Mouse (Mus musculus) embryonic facial prominence, embryonic 10.5 days (tissue): ENCODE measurements around the gene Tmc4. TPM values are rescaled to one million over a fixed set of nuclear protein-coding genes. Genes with fewer than 3 reads are reported as not detected.

ENCODE experiments used
- DNase-seq: peaks from one replicate; pipeline ENCODE4 v3.0.0-alpha.2; 2017; ENCODE audit warnings: low spot score
- H3K27ac ChIP-seq: fragments of 300-500 bp; sonication (generic); replicated peaks from 2 replicates; pipeline ENCODE4 v1.5.1; 2016; ENCODE audit warnings: mild to moderate bottlenecking
- H3K27me3 ChIP-seq: fragments of 300-500 bp; sonication (generic); replicated peaks from 2 replicates; pipeline ENCODE4 v1.6.1; 2016; ENCODE audit warnings: low read depth, mild to moderate bottlenecking; ENCODE audit not compliant: poor library complexity, severe bottlenecking
- H3K36me3 ChIP-seq: fragments of 300-500 bp; sonication (generic); replicated peaks from 2 replicates; pipeline ENCODE4 v1.6.1; 2016; ENCODE audit warnings: mild to moderate bottlenecking, moderate library complexity
- H3K4me1 ChIP-seq: fragments of 300-500 bp; sonication (generic); 2 replicates; pipeline ENCODE4 v1.6.1; 2016
- H3K4me3 ChIP-seq: fragments of 300-500 bp; sonication (generic); 2 replicates; pipeline ENCODE4 v1.5.1; 2016; ENCODE audit warnings: mild to moderate bottlenecking, moderate library complexity
- H3K9me3 ChIP-seq: fragments of 300-500 bp; sonication (generic); 2 replicates; pipeline ENCODE4 v1.6.1; 2016; ENCODE audit warnings: mild to moderate bottlenecking
- WGBS: fragments of 180-500 bp; shearing (Covaris S2); methylation state at CpG from one replicate; pipeline ENCODE4 v1.1.7; 2016; 5-methylcytosine and 5-hydroxymethylcytosine counted together
- polyA plus RNA-seq: library from polyadenylated mRNA; unstranded; fragments of >200 nt; fragmentation: Nextera tagmentation; extraction: Ambion mirVana; gene quantifications from 2 replicates; pipeline ENCODE4 v1.2.1, GENCODE M21; 2016

Gene Tmc4
- polyA plus RNA-seq, 1 experiment from 2014 or later = 6.8 TPM

DNA sequence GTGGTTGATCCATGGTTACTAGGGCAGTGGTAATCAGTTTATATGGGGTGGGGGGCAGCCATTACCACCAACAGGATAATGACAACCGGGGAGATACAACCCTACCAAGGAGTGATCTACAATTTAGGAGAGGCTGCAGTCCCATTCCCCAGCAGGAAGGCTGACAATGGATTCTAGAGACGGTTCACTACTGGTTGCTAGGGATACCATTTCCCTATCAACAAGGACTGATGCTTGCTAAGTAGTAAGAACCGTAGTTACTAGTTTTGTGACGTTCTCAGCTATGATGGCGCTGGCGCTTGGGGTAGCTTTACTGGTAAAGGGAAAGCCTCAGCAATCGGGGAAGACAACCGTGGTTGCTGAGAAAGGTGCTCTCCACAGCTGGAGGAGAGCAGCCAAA is 7.3 kb upstream of the Tmc4 start:
- Histone ChIP-seq H3K4me1 (no peaks in the 10 kb centered on the region; the same call in 1 of the 2 replicates), H3K27me3 (no peaks in the 10 kb centered on the region), H3K36me3 (peaks cover 74% of the 10 kb centered on the region), H3K9me3 (no peaks in the 10 kb centered on the region), H3K27ac (no peak overlapping the region), H3K4me3 (no peak overlapping the region)
- WGBS = 93% methylated on average over 8 of the region's 8 CpGs
- no peak for DNase-seq

DNA sequence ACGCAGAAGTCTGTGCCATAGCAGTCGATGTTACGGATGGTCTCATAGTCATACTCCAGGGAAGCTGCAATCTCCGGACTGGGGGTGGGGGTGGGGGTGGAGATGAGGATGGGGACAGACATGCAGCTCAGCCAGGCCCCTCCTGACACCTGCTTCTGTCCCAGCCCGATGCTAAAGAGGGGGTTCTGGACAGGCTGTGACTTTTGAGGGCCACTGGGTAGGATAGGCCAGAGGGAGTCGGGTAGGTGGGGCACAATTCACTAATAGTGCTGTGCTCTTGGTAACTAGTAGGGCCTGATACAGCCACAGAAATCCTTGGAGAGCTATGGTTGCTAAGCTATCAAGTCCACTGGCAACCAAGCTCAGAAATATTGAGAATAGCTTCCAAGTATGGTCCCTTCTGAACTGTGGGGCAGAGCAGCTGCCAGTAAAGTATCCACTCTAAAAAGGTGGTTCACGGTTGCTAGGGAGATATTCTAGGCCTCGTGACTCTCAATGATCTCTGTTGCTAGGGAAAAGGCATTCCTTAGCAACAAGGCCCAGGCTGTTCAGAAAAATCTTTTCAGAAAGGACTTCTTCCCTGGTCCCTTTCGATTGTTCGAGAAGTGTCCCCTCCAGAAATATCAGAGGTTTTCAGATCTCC is 6.7 kb upstream of the Tmc4 start:
- peaks cover 76% of the 10 kb centered on the region for H3K36me3 ChIP-seq
- no peak for DNase-seq
- WGBS = 87% methylated on average over 10 of the region's 10 CpGs

DNA sequence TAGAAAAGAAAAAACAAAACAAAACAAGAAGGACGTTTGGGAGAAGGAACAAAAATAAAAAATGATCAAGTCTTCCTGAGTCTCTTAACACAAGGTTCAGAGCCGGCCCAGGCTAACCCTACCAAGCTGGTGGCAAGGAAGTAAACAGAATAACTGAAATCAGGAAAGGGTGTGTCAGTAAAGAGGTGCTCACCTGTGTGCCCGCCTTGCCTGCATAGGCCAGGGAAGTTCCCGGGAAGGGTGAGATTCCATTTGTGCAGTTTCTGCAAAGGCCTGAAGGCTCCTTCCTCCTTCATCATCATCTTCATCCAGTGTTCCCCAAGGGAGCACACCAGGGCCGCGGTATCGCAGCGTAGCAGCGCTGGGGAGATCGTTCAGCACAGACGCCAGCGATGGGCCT is 982 bp downstream of the Tmc4 start:
- WGBS = 90% methylated on average over 12 of the region's 12 CpGs
- Histone ChIP-seq H3K9me3 (no peaks in the 10 kb centered on the region), H3K36me3 (peaks cover 27% of the 10 kb centered on the region), H3K27me3 (no peaks in the 10 kb centered on the region), H3K27ac (no peak overlapping the region), H3K4me1 (no peaks in the 10 kb centered on the region), H3K4me3 (peak overlapping the region; percentile 23; the same call in 1 of the 2 replicates)
- no peak for DNase-seq

More for the DNA sequence above, 6.7 kb upstream of the Tmc4 start:
- Histone ChIP-seq H3K4me1 (no peaks in the 10 kb centered on the region; the same call in 1 of the 2 replicates), H3K27me3 (no peaks in the 10 kb centered on the region), H3K27ac (no peak overlapping the region), H3K4me3 (no peak overlapping the region), H3K9me3 (no peaks in the 10 kb centered on the region)

- peaks cover 19% of the 10 kb centered on the region for H3K36me3 ChIP-seq
- no peaks in the 10 kb centered on the region for H3K9me3 ChIP-seq
- H3K27ac ChIP-seq = no peak overlapping the region
- H3K4me1 ChIP-seq = no peaks in the 10 kb centered on the region
- WGBS = 73% methylated on average over 3 of the region's 3 CpGs
- no peak for DNase-seq
- H3K27me3 ChIP-seq = no peaks in the 10 kb centered on the region
- H3K4me3 ChIP-seq = no peak overlapping the region
Measured at GRCm38 (mm10) chr7:3675228-3675548, 2.2 kb downstream of the Tmc4 start.

DNA sequence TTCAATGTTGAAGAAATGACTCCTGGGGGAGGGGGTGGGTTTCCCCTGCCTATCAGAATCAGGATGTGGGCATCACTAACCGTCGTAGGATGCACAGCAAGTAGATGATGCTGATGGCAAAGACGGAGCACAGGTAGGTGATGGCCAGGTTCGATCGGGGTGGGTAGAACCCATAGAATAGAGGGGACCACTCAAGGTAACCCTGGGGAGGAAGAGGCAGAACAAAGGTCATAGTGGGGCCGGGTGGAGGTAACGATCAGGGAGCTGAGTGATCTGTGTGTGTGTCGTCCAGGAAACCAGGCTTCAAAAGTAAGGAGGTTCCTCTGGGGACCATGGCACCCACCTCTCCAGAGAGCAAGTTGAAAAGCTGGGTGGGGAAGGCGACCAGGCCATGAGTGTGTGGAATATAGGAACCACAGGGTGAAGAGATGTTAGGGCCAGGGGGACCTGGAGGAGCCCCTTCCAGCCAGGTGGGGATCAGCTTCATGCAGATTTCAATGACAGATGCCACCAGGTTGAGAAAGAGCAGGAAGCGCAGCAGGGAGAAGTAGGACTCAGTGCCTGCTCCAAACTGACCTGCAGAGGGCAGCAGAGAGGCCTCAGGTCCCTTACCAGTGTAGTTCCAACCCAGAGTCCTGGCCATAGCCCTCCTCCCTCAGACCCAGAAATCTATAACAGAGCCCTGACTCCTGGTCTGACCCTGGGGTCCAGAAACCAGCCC is 2.7 kb downstream of the Tmc4 start:
- WGBS = 74% methylated on average over 10 of the region's 10 CpGs
- 0 out of 2 replicates have a peak overlapping the region, but pooled peaks have one; percentile 1 for H3K4me3 ChIP-seq
- H3K27me3 ChIP-seq = no peaks in the 10 kb centered on the region
- peaks cover 17% of the 10 kb centered on the region for H3K36me3 ChIP-seq
- no peaks in the 10 kb centered on the region for H3K4me1 ChIP-seq
- peak; percentile 83 for DNase-seq
- H3K9me3 ChIP-seq = no peaks in the 10 kb centered on the region
- H3K27ac ChIP-seq = no peak overlapping the region

DNA sequence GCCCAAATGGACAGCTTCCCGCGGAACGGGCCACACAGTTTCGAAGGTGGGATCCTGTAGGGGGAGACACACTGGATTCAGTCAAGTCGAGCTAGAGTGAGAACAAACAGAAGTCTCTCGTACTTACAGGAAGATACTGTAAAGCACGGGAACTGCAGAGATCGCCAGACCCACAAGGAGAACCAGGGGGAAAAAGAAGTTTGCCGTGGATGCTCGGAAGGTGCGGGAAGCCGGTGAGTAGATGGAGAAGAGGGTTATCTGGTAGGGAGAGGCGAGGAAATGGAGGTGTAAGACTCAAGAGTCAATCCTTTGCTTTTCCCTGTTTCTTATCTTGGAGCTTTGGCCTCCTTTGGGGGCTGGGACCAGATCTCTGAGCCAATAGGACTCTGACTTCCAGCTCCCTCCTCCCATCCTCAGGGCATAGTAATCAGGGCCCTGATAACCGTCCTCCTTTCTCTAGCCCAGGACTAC is 10.4 kb downstream of the Tmc4 start:
- no peaks in the 10 kb centered on the region for H3K9me3 ChIP-seq
- H3K36me3 ChIP-seq = peaks cover 18% of the 10 kb centered on the region
- WGBS = 15% methylated on average over 14 of the region's 14 CpGs
- no peaks in the 10 kb centered on the region for H3K27me3 ChIP-seq
- peak overlapping the region; percentile 37 for H3K4me3 ChIP-seq
- DNase-seq = peak; percentile 32
- peaks cover 36% of the 10 kb centered on the region for H3K4me1 ChIP-seq
- H3K27ac ChIP-seq = peak overlapping the region; percentile 62; the same call in 1 of the 2 replicates

DNA sequence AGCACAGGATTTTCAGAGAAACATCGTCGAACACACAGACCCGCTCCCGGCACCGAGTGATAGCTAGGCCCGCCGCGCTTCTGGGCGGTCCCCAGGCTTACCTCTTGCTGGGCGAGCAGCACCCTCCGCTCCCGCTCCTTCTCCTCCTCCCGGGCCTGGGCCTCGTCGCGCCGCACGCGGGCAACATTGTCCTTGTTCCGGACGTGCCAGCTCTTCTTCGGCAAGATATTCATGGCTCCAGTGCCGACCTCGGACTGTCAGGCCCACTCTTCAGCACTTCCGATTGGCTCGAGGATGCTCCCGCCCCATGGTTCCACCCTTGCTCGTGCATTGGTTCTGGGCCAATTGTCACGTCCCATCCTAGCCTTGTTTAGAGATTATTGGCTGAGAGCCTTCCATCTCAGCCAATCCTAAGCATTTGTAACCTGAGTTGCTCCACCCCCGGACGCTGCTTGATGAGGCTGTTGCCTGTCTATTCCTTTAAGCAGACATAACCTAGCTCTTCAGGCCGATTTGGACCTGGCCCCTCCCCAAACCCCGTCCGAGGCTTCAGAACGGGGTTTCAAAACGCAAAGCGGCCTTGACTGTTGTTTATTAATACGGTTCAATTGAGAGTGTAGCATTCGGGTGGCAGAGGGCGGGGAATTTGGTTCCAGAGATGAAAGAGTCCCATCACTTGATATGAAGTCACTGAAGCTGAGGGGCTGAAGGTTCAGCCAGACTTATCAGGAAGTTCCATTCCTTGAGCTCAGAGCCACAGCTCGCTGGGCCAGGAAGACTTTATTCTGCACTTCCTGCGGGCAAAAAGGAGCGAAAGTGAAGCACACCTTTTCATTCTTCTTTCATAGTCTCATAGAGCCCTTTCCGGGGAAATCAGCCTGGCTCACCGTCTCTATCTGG is 11.9 kb downstream of the Tmc4 start, which contains the start of gene Leng1:
Gene Leng1, minus strand, starts transcription at position 626 of the 900 bp plus-strand sequence.
- Histone ChIP-seq H3K4me3 (peak within 1 kb of the TSS; percentile 83), H3K27ac (peak within 1 kb of the TSS; percentile 88), H3K9me3 (no peaks in the 10 kb centered on the region), H3K4me1 (peaks cover 36% of the 10 kb centered on the region), H3K36me3 (peaks cover 33% of the 10 kb centered on the region), H3K27me3 (no peaks in the 10 kb centered on the region)
- peak; percentile 93 for DNase-seq
- 5% methylated on average over 45 of the region's 45 CpGs for WGBS

- no peaks in the 10 kb centered on the region for H3K27me3 ChIP-seq
- 38% methylated on average over 15 of the region's 15 CpGs for WGBS
- peak overlapping the region; percentile 88 for H3K27ac ChIP-seq
- peaks cover 41% of the 10 kb centered on the region for H3K36me3 ChIP-seq
- H3K4me3 ChIP-seq = peak overlapping the region; percentile 83
- no peaks in the 10 kb centered on the region for H3K9me3 ChIP-seq
- H3K4me1 ChIP-seq = peaks cover 36% of the 10 kb centered on the region
- peak; percentile 44 for DNase-seq
Measured at GRCm38 (mm10) chr7:3664524-3665214, 12.7 kb downstream of the Tmc4 start.

GRCm38 (mm10) chr7:3658578-3658977 is 18.8 kb downstream of the Tmc4 start:
- 94% methylated on average over 14 of the region's 14 CpGs for WGBS
- no peak for DNase-seq
- peaks cover 100% of the 10 kb centered on the region for H3K36me3 ChIP-seq
- H3K27ac ChIP-seq = no peak overlapping the region
- H3K4me3 ChIP-seq = no peak overlapping the region
- peaks cover 9% of the 10 kb centered on the region; the same call in 1 of the 2 replicates for H3K4me1 ChIP-seq
- H3K27me3 ChIP-seq = no peaks in the 10 kb centered on the region
- H3K9me3 ChIP-seq = no peaks in the 10 kb centered on the region

GRCm38 (mm10) chr7:3656966-3657365 is 20.4 kb downstream of the Tmc4 start:
- 88% methylated on average over 4 of the region's 4 CpGs for WGBS
- H3K36me3 ChIP-seq = peaks cover 100% of the 10 kb centered on the region

GRCm38 (mm10) chr7:3646641-3647040 is 30.7 kb downstream of the Tmc4 start:
- no peaks in the 10 kb centered on the region for H3K27me3 ChIP-seq
- peaks cover 38% of the 10 kb centered on the region for H3K4me1 ChIP-seq
- no peaks in the 10 kb centered on the region for H3K9me3 ChIP-seq
- no peak for DNase-seq
- peak overlapping the region; percentile 98 for H3K4me3 ChIP-seq
- peaks cover 61% of the 10 kb centered on the region for H3K36me3 ChIP-seq
- peak overlapping the region; percentile 97; the same call in 1 of the 2 replicates for H3K27ac ChIP-seq
- 71% methylated on average over 4 of the region's 4 CpGs for WGBS

More at GRCm38 (mm10) chr7:3656966-3657365, 20.4 kb downstream of the Tmc4 start:
- no peaks in the 10 kb centered on the region for H3K4me1 ChIP-seq
- H3K27me3 ChIP-seq = no peaks in the 10 kb centered on the region
- H3K27ac ChIP-seq = no peak overlapping the region
- DNase-seq = no peak
- no peaks in the 10 kb centered on the region for H3K9me3 ChIP-seq
- H3K4me3 ChIP-seq = no peak overlapping the region

DNA sequence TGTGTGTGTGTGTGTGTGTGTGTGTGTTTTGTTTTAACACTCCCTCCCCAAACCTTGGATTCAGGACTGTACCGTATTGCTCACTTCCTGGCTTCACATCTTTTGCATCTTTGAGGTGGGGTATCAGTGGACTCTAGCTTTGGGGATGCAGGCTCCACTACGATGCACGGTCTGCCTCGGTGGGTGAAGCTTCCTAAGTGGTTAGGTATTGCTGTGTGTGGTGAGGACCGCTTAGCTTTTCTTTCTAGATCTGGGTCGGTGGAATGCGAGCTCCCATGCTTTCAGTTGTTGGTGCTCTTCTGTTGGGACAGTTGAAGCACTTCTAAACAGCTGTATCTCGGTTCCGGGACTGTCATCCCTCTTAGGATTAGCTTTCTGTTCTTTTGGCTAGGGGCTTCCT is 31.2 kb downstream of the Tmc4 start:
- Histone ChIP-seq H3K9me3 (no peaks in the 10 kb centered on the region), H3K27me3 (no peaks in the 10 kb centered on the region), H3K4me3 (peak overlapping the region; percentile 98), H3K27ac (peak overlapping the region; percentile 97), H3K4me1 (peaks cover 38% of the 10 kb centered on the region), H3K36me3 (peaks cover 61% of the 10 kb centered on the region)
- no peak for DNase-seq
- WGBS = 28% methylated on average over 9 of the region's 9 CpGs
